Mouse (Mus musculus): ENCODE measurements around the gene Zfp712. TPM values are rescaled to one million over a fixed set of nuclear protein-coding genes. Genes with fewer than 3 reads are reported as not detected.

Gene Zfp712
- polyA plus RNA-seq, 1 experiment from 2014 or later, result 5.5 TPM

DNA sequence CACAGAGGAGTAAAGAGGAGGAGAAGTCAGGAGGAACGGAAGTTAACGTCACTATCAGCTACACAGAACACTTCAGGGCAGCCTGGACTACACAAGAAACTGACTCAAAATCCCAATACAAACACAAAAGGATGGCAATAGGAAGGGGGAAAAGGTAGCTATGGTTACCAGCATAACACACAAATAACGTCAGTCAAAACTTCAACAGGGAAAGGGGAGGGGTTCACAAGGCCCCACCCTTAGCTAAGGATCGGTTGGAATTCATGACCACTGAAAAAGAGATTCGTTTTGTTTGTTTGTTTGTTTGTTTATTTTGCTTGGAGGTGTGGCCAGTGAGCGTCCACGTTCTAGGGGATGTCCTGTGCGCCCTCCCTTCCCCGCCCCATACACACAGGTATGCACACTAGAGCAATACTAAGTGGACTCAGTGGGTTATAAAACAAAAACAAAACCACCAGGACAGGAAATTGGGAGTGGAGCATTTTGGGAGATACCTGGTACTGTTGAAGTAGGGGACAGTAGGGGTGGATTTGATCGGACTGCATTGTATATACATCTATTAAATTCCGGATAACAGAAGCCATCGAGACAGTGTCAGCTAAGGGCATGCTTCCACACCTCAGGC, 697 bp downstream of the Zfp712 start:
- H3K9ac ChIP-seq, result peak overlapping the region; percentile 77
- peak overlapping the region; percentile 83 for H3K4me2 ChIP-seq (replicated peaks)
- H3K9me3 ChIP-seq, result 0 out of 2 replicates have a peak, but pooled peaks cover 6% of the 10 kb centered on the region
- 5% methylated on average over 12 of the region's 12 CpGs for WGBS
- H3K4me1 ChIP-seq, result peaks cover 6% of the 10 kb centered on the region
- H3K27me3 ChIP-seq (replicated peaks), result no peaks in the 10 kb centered on the region
- peak; percentile 68 for ATAC-seq (ENCODE audit: low FRiP score, low read depth)
- H3K36me3 ChIP-seq, result no peaks in the 10 kb centered on the region
- H3K27ac ChIP-seq, result no peak overlapping the region
- H3K4me3 ChIP-seq, result peak overlapping the region; percentile 72

Other genes with a start within 250 kb of the Zfp712 start
- 1.5 and 1.6 TPM in 2 replicates for gene Gm10767, start 156.3 kb downstream of the Zfp712 start, polyA plus RNA-seq (2016; fragmentation: Nextera tagmentation; extraction: Ambion mirVana)
- gene Zfp708, start 36.8 kb upstream of the Zfp712 start, polyA plus RNA-seq (2016; fragmentation: Nextera tagmentation; extraction: Ambion mirVana), result 7.2 and 7.3 TPM in 2 replicates
- gene Gm28557, start 47.4 kb upstream of the Zfp712 start, polyA plus RNA-seq (2016; fragmentation: Nextera tagmentation; extraction: Ambion mirVana), result 1.3 and 1.6 TPM in 2 replicates
- 0.16 and 0.19 TPM in 2 replicates for gene Rslcan18, start 55.1 kb upstream of the Zfp712 start, polyA plus RNA-seq (2016; fragmentation: Nextera tagmentation; extraction: Ambion mirVana)
- 1.8 and 3.8 TPM in 2 replicates for gene Zfp759, start 60.5 kb upstream of the Zfp712 start, polyA plus RNA-seq (2016; fragmentation: Nextera tagmentation; extraction: Ambion mirVana)
- 5.4 and 5.5 TPM in 2 replicates for gene Rsl1, start 112.0 kb upstream of the Zfp712 start, polyA plus RNA-seq (2016; fragmentation: Nextera tagmentation; extraction: Ambion mirVana)
- gene Zfp455, start 133.3 kb upstream of the Zfp712 start, polyA plus RNA-seq (2016; fragmentation: Nextera tagmentation; extraction: Ambion mirVana), result 1.4 and 2.1 TPM in 2 replicates
- gene Zfp458, start 217.3 kb upstream of the Zfp712 start, polyA plus RNA-seq (2016; fragmentation: Nextera tagmentation; extraction: Ambion mirVana), result 3.4 and 3.8 TPM in 2 replicates
- 0.68 and 0.91 TPM in 2 replicates for gene Zfp457, start 245.3 kb upstream of the Zfp712 start, polyA plus RNA-seq (2016; fragmentation: Nextera tagmentation; extraction: Ambion mirVana)